Mouse (Mus musculus) small intestine, adult 2 months (tissue): ENCODE data around the gene Lrrc49. TPM values are rescaled to one million over a fixed set of nuclear protein-coding genes. Genes with fewer than 3 reads are reported as not detected.

Experiments
- H3K27ac ChIP-seq: fragments of 200-500 bp; 2 replicates; pipeline ENCODE4 v1.5.1; 2012; ENCODE audit warnings: low read depth, low read length, control low read depth, inconsistent platforms; ENCODE audit not compliant: insufficient read depth
- H3K27me3 ChIP-seq: fragments of 200-500 bp; 2 replicates; pipeline ENCODE4 v1.6.1; 2012; ENCODE audit warnings: mild to moderate bottlenecking, moderate library complexity, low read length, inconsistent platforms; ENCODE audit not compliant: control insufficient read depth, insufficient read depth
- H3K36me3 ChIP-seq: fragments of 200-500 bp; 2 replicates; pipeline ENCODE4 v1.6.1; 2012; ENCODE audit warnings: mild to moderate bottlenecking, low read length, control low read depth, inconsistent platforms; ENCODE audit not compliant: control insufficient read depth, insufficient read depth
- H3K4me1 ChIP-seq: fragments of 200-500 bp; 2 replicates; pipeline ENCODE4 v1.6.1; 2012; ENCODE audit warnings: low read length, inconsistent platforms, mixed read lengths; ENCODE audit not compliant: control insufficient read depth, insufficient read depth, insufficient read length
- H3K4me3 ChIP-seq: fragments of 200-500 bp; 2 replicates; pipeline ENCODE4 v1.5.1; 2012; ENCODE audit warnings: low read depth, mild to moderate bottlenecking, control low read depth, inconsistent platforms, low read length, moderate library complexity
- CTCF ChIP-seq: fragments of 200-500 bp; IDR thresholded peaks from 2 replicates; pipeline ENCODE4 v1.5.1; 2012; ENCODE audit warnings: low read depth, mild to moderate bottlenecking, control low read depth, inconsistent platforms, low read length, moderate library complexity, mixed read lengths; ENCODE audit not compliant: insufficient replicate concordance, insufficient read length; ENCODE audit errors: extremely low read depth
- POLR2A ChIP-seq: fragments of 200-500 bp; IDR thresholded peaks from 2 replicates; pipeline ENCODE4 v1.6.1; 2012; ENCODE audit warnings: low read depth, mild to moderate bottlenecking, control low read depth, inconsistent platforms, low read length, moderate library complexity
- WGBS: fragments of 180-500 bp; shearing (Covaris S2); methylation state at CpG from one replicate; pipeline ENCODE4 v1.1.7; 2018; 5-methylcytosine and 5-hydroxymethylcytosine counted together
- polyA plus RNA-seq: library from polyadenylated mRNA; depleted of rRNA; stranded (reverse); fragments of >200 nt; gene quantifications from 2 replicates; pipeline ENCODE4 v1.2.3, GENCODE M21; 2012

Gene Lrrc49
- polyA plus RNA-seq, 1 experiment: 1.2 TPM

DNA sequence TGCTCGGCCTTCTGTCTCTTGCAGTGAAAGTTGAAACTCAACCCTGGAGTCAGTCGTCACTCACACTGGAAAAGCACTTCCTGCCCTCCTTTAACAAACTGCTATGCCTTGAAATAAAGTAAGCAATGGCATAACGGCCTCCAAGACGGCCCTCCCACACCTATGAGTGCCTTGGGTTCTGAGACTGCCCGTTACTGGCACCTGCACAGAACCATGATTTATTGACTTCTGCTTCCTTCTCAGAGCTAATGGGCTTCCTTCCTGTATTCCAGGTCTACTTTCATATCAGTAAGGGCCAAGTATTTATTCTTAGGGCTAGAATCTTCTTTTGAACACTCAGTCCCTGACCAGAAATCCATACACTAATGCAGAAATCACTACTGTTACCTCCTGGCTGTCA is 9.0 kb downstream of the Lrrc49 start:
- Histone ChIP-seq H3K27ac (no peak overlapping the region), H3K36me3 (peaks cover 6% of the 10 kb centered on the region; the same call in 1 of the 2 replicates), H3K4me3 (no peak overlapping the region), H3K27me3 (no peaks in the 10 kb centered on the region), H3K4me1 (no peaks in the 10 kb centered on the region)
- 56% methylated on average over 5 of the region's 5 CpGs for WGBS
- no peak for TF ChIP-seq POLR2A
- no peak for TF ChIP-seq CTCF

DNA sequence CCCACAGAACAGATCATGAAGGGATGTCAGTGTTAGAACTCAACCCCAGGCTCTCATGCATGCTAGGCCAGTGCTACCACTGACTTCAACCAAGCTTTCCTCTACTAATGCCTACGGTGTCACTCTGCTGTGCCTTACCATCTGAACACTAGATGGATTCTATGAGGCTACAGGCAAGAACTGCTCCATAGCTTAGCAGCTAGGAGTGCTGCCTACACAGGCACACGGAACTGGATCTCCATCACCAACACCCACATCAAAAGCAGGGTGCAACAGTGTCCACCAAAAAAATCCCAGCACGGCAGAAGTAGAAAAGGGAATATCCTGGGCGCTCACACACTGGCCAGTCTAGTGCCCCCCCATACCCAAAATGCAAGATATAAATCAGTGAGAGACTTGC is 11.5 kb downstream of the Lrrc49 start:
- TF ChIP-seq CTCF (no peak), POLR2A (no peak)
- no peak overlapping the region for H3K4me3 ChIP-seq
- H3K27me3 ChIP-seq: no peaks in the 10 kb centered on the region
- H3K4me1 ChIP-seq: no peaks in the 10 kb centered on the region
- H3K27ac ChIP-seq: no peak overlapping the region
- H3K36me3 ChIP-seq: peaks cover 6% of the 10 kb centered on the region; the same call in 1 of the 2 replicates
- 94% methylated on average over 4 of the region's 4 CpGs for whole genome bisulfite sequencing

DNA sequence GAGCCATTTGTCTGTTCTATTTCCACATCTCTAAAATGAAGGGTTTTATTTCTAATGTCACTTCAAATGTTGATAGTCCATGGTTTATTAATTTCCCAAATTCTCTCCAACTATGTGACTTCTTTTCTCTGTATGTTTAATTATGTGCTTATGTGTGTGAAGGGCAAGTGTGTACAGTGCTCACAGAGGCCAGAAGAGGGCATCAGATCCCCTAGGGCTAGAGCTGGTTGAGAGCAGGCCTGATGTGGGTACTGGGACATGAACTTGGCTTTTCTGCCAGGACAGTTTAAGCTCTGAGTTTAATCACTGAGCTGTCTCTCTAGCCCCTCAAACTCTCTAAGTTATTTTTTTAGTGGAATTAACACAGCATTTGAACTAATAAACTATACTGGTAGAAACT is 13.2 kb downstream of the Lrrc49 start:
- no peaks in the 10 kb centered on the region for H3K4me1 ChIP-seq
- TF ChIP-seq CTCF (peak; percentile 28; the same call in 1 of the 2 replicates), POLR2A (no peak)
- peaks cover 2% of the 10 kb centered on the region; the same call in 1 of the 2 replicates for H3K36me3 ChIP-seq
- no peak overlapping the region for H3K27ac ChIP-seq
- H3K27me3 ChIP-seq: no peaks in the 10 kb centered on the region
- no peak overlapping the region for H3K4me3 ChIP-seq

DNA sequence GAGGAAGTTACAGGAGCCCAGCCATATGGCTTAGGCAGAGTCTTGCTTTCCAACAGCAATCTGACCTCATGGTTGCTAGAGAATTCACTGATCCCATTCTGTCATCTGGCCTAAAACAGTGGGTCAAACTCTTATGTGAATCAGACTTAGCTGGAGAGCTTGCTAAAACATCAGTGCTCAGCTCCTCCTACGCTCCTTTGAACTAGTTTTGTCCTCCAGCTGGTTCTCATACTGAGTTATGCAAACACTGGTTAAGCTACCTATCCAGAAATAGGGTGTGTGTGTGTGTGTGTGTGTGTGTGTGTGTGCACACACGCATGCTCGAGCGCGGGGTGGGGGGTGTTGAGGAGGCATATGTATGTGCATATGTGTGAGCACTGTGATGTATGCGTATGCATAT is 15.4 kb downstream of the Lrrc49 start:
- no peak overlapping the region for H3K27ac ChIP-seq
- H3K36me3 ChIP-seq: no peaks in the 10 kb centered on the region; the same call in none of the 2 replicates
- H3K27me3 ChIP-seq: no peaks in the 10 kb centered on the region
- no peak for TF ChIP-seq POLR2A
- no peak for TF ChIP-seq CTCF
- WGBS: 94% methylated on average over 6 of the region's 6 CpGs
- H3K4me3 ChIP-seq: no peak overlapping the region
- no peaks in the 10 kb centered on the region for H3K4me1 ChIP-seq

DNA sequence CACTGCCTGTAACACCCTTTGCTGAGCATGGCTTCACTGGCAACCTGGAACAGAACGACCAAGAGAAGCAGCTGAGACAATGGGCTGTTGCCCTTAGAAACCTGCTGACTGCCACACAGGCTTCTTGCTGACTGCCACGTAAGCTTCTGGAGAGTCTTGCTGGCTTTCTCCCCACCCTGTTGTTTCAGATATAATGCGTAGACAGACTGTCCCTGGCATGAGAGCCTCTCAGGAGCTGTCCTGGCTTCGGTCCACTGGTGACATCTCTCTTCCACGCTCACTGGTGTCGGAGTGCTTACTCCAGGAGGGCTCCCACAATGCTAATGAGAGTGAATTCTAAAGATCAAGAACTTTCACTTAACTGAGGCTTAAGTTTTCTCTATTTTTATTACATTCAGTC is 19.1 kb downstream of the Lrrc49 start:
- no peaks in the 10 kb centered on the region; the same call in 1 of the 2 replicates for H3K36me3 ChIP-seq
- WGBS: 89% methylated on average over 6 of the region's 6 CpGs
- no peaks in the 10 kb centered on the region for H3K4me1 ChIP-seq
- H3K27me3 ChIP-seq: no peaks in the 10 kb centered on the region
- no peak for TF ChIP-seq CTCF
- TF ChIP-seq POLR2A: no peak
- no peak overlapping the region for H3K4me3 ChIP-seq
- no peak overlapping the region for H3K27ac ChIP-seq

DNA sequence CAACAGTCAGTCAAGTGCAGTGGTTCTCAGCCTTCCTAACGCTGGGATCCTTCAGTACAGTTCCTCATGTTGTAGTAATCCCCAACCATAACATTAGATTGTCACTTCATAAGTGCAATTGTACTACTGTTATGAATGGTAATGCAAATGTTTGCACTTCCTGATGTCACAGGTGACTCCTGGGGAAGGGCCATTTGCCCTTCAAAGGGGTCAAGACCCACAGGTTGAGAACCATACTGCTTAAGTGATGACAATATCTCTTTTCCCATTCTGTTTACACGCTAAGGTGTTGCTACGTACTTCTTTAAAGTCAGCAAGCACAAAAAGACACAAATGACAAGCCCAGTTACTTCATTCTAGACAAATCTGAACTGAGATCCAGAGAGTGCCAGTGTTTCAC is 22.4 kb downstream of the Lrrc49 start:
- H3K4me3 ChIP-seq: no peak overlapping the region
- H3K27ac ChIP-seq: no peak overlapping the region
- TF ChIP-seq CTCF (no peak), POLR2A (no peak)
- H3K36me3 ChIP-seq: no peaks in the 10 kb centered on the region; the same call in 1 of the 2 replicates
- no peaks in the 10 kb centered on the region for H3K4me1 ChIP-seq
- WGBS: 93% methylated on average over 3 of the region's 3 CpGs
- no peaks in the 10 kb centered on the region for H3K27me3 ChIP-seq

DNA sequence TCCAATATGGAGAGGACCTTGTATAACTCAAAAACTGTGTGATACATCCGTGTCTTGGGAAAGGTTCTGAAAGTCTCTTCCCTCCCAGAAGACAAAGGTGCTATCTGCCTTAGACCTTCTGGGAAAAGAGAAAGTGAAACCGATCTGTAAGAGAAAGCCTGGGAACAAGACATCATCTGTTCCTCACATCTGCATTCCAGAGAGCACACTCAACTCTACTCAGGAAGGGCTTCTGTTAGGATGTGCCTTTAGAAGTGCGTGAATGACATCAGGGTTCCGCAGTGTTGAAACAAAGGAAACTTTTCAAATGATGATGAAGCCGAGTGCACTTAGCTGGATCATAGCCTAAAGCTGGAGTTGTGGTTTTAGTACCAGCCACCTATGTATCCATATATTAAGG is 23.1 kb downstream of the Lrrc49 start:
- H3K4me3 ChIP-seq: no peak overlapping the region
- H3K27me3 ChIP-seq: no peaks in the 10 kb centered on the region
- H3K36me3 ChIP-seq: no peaks in the 10 kb centered on the region; the same call in 1 of the 2 replicates
- no peak overlapping the region for H3K27ac ChIP-seq
- WGBS: 66% methylated on average over 5 of the region's 5 CpGs
- TF ChIP-seq CTCF (no peak), POLR2A (no peak)
- no peaks in the 10 kb centered on the region for H3K4me1 ChIP-seq
